Mouse (Mus musculus) midbrain, embryonic 13.5 days (tissue): ENCODE data around the gene Ano9. TPM values are rescaled to one million over a fixed set of nuclear protein-coding genes. Genes with fewer than 3 reads are reported as not detected.

Experiments used
- ATAC-seq: fragments of 200-750 bp; cut with Nextera tagmentation; 2 replicates; pipeline ENCODE4 v1.8.0; 2017; ENCODE audit warnings: mild to moderate bottlenecking, moderate TSS enrichment, moderate library complexity
- H3K27ac ChIP-seq: fragments of 300-500 bp; sonication (generic); 2 replicates; pipeline ENCODE4 v1.5.1; 2015; ENCODE audit warnings: inconsistent platforms, mild to moderate bottlenecking, moderate library complexity
- H3K27me3 ChIP-seq: fragments of 300-500 bp; sonication (generic); 2 replicates; pipeline ENCODE4 v1.6.1; 2015; ENCODE audit warnings: mild to moderate bottlenecking, inconsistent platforms
- H3K36me3 ChIP-seq: fragments of 300-500 bp; sonication (generic); 2 replicates; pipeline ENCODE4 v1.6.1; 2015; ENCODE audit warnings: mild to moderate bottlenecking, inconsistent platforms
- H3K4me1 ChIP-seq: fragments of 300-500 bp; sonication (generic); replicated peaks from 2 replicates; pipeline ENCODE4 v1.6.1; 2015; ENCODE audit warnings: inconsistent platforms
- H3K4me2 ChIP-seq: fragments of 300-500 bp; sonication (generic); replicated peaks from 2 replicates; pipeline ENCODE4 v1.6.1; 2015; ENCODE audit warnings: moderate library complexity, mild to moderate bottlenecking, inconsistent platforms
- H3K4me3 ChIP-seq: fragments of 300-500 bp; sonication (generic); replicated peaks from 2 replicates; pipeline ENCODE4 v1.5.1; 2015; ENCODE audit warnings: mild to moderate bottlenecking, inconsistent platforms
- H3K9ac ChIP-seq: fragments of 300-500 bp; sonication (generic); replicated peaks from 2 replicates; pipeline ENCODE4 v1.6.1; 2015; ENCODE audit warnings: mild to moderate bottlenecking, inconsistent platforms
- H3K9me3 ChIP-seq: fragments of 300-500 bp; sonication (generic); 2 replicates; pipeline ENCODE4 v1.6.1; 2016; ENCODE audit warnings: mild to moderate bottlenecking, inconsistent platforms
- WGBS: fragments of 180-500 bp; shearing (Covaris S2); methylation state at CpG from one replicate; pipeline ENCODE4 v1.1.7; 2015; 5-methylcytosine and 5-hydroxymethylcytosine counted together
- polyA plus RNA-seq: library from polyadenylated mRNA; unstranded; fragments of >200 nt; fragmentation: Nextera tagmentation; extraction: Ambion mirVana; gene quantifications from 2 replicates; pipeline ENCODE4 v1.2.1, GENCODE M21; 2015

The Ano9 gene
- polyA plus RNA-seq, 1 experiment from 2014 or later: 0.07 TPM

DNA sequence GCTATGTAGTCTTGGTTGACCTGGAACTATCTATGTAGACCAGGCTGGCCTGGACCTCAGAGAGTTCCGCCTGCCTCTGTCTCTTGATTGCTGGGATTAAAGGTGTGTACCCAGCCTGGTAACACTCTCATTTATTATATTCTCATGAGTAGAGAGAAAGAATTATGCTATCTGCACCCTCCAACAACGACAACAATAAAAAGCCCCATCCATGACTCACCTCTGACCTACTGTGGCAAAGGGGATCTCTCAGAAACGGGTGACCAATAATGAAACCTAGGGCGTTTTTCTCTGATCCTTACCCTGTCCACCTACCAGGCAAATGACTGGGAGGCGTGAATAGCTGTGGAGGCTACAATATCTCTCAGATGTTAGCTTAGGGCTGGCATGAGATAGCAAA lies 20.4 kb downstream of the Ano9 start:
- Histone ChIP-seq H3K9me3 (no peaks in the 10 kb centered on the region), H3K9ac (no peak overlapping the region), H3K27me3 (peaks cover 62% of the 10 kb centered on the region), H3K27ac (no peak overlapping the region), H3K4me3 (no peak overlapping the region), H3K4me2 (no peak overlapping the region), H3K4me1 (peaks cover 18% of the 10 kb centered on the region), H3K36me3 (no peaks in the 10 kb centered on the region)
- no peak for ATAC-seq
- WGBS: 86% methylated on average over 5 of the region's 5 CpGs

DNA sequence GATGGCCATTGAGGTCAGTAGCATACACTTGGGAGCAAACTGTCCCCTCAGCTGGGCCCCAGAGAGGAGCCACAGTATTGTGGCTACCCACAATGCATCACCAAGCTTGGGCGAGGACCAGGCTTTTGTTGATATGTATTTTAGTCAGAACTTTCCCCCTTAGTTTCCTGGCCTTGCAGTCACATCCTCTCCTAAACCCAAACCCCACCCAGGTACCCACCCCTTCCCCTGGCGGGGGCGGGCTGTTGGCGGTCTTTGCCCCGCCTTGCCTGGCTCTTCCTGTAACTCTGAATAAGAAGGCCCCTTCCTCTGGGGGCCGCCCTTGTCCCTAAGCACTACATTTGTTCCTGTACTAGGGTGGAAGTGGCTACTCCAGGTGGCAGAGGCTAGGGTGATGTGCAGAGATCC lies 21.0 kb downstream of the Ano9 start:
- Histone ChIP-seq H3K27me3 (peaks cover 62% of the 10 kb centered on the region), H3K9ac (no peak overlapping the region), H3K4me2 (no peak overlapping the region), H3K27ac (no peak overlapping the region), H3K4me1 (peaks cover 21% of the 10 kb centered on the region), H3K9me3 (no peaks in the 10 kb centered on the region), H3K36me3 (no peaks in the 10 kb centered on the region), H3K4me3 (no peak overlapping the region)
- 42% methylated on average over 6 of the region's 6 CpGs for WGBS
- no peak for ATAC-seq

- H3K4me2 ChIP-seq: no peak overlapping the region
- 85% methylated on average over 6 of the region's 6 CpGs for WGBS
- peaks cover 21% of the 10 kb centered on the region for H3K4me1 ChIP-seq
- H3K9ac ChIP-seq: no peak overlapping the region
- no peak for ATAC-seq
- no peak overlapping the region for H3K4me3 ChIP-seq
- H3K27me3 ChIP-seq: peaks cover 62% of the 10 kb centered on the region
- no peaks in the 10 kb centered on the region for H3K36me3 ChIP-seq
- H3K27ac ChIP-seq: no peak overlapping the region
- H3K9me3 ChIP-seq: no peaks in the 10 kb centered on the region
These were observed 21.6 kb downstream of the Ano9 start for GRCm38 (mm10) chr7:141096021-141096420.

- WGBS: 67% methylated on average over 15 of the region's 15 CpGs
- no peak for ATAC-seq
- peaks cover 11% of the 10 kb centered on the region for H3K4me1 ChIP-seq
- H3K4me3 ChIP-seq: no peak overlapping the region
- no peaks in the 10 kb centered on the region for H3K36me3 ChIP-seq
- no peaks in the 10 kb centered on the region for H3K9me3 ChIP-seq
- peaks cover 61% of the 10 kb centered on the region for H3K27me3 ChIP-seq
- no peak overlapping the region for H3K4me2 ChIP-seq
- H3K27ac ChIP-seq: no peak overlapping the region
- no peak overlapping the region for H3K9ac ChIP-seq
These were observed 23.0 kb downstream of the Ano9 start for GRCm38 (mm10) chr7:141094487-141095205.

GRCm38 (mm10) chr7:141093950-141094349 lies 23.7 kb downstream of the Ano9 start:
- peaks cover 61% of the 10 kb centered on the region for H3K27me3 ChIP-seq
- H3K27ac ChIP-seq: no peak overlapping the region
- WGBS: 85% methylated on average over 6 of the region's 6 CpGs
- no peak overlapping the region for H3K9ac ChIP-seq
- H3K9me3 ChIP-seq: no peaks in the 10 kb centered on the region
- H3K36me3 ChIP-seq: no peaks in the 10 kb centered on the region
- ATAC-seq: no peak
- H3K4me1 ChIP-seq: peaks cover 9% of the 10 kb centered on the region
- no peak overlapping the region for H3K4me3 ChIP-seq
- H3K4me2 ChIP-seq: no peak overlapping the region

DNA sequence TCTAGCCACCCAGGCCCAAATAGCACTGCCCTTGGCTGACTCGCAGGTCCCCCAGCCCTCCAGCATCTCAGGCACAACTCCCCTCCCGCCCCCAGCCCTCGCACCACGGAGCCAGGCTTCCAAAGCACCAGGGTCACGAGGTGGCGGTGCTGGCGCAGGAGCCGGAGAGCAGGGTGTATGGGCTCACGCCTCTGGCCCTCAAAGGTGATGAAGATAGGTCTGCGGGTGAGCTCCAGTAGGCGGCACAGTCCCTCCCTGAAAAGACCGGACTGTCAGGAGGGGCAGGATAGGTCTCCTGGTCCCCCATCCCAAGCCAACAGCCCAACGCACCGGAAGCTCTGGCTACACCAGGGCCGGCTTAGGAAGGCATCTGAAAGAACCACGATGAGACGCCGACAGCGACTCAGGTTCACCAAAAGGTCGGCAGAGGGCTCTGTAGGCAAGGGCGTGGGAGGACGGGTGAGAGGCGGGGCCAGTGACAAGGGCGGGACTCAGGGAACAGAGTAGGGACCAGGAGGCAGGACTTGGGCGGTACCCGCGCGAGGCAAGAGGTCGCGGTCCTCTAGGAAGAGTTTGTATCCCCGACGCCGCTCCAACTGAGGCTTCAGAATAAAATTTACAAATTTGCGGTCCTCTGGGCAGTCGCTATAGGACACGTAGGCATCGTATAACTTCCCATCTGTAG lies 25.4 kb downstream of the Ano9 start:
- Histone ChIP-seq H3K27ac (no peak overlapping the region), H3K4me3 (peak overlapping the region; percentile 22; the same call in 1 of the 2 replicates), H3K9me3 (no peaks in the 10 kb centered on the region), H3K27me3 (peaks cover 66% of the 10 kb centered on the region), H3K36me3 (no peaks in the 10 kb centered on the region), H3K4me1 (peaks cover 9% of the 10 kb centered on the region), H3K9ac (0 out of 2 replicates have a peak overlapping the region, but pooled peaks have one; percentile 14), H3K4me2 (peak overlapping the region; percentile 45)
- peak; percentile 81 for ATAC-seq
- WGBS: 5% methylated on average over 37 of the region's 37 CpGs

DNA sequence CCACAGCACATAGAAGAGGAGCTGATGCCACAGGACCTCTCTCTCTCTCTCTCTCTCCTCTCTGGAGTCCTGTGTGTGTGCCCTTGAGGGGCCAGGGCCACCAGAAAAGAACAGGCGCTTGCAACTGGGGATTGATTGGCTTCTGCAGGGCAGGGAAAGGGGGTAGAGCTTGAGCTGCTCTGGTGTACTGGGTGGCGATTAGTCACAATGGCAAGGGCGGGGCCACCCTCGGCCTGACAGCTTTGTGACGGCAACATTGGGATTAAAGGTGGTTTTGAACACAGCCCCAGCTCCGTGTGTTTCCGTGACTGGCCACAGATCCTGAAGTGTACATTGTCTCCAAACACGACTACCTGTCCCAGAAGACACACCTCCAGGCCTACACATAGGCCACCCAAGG lies 27.4 kb downstream of the Ano9 start:
- no peak for ATAC-seq

GRCm38 (mm10) chr7:141088473-141088872 lies 29.1 kb downstream of the Ano9 start:
- H3K27ac ChIP-seq: no peak overlapping the region
- H3K36me3 ChIP-seq: no peaks in the 10 kb centered on the region
- no peak overlapping the region for H3K4me3 ChIP-seq
- ATAC-seq: no peak; the same call in 1 of the 2 replicates
- no peaks in the 10 kb centered on the region for H3K9me3 ChIP-seq
- peaks cover 65% of the 10 kb centered on the region for H3K27me3 ChIP-seq
- 0 out of 2 replicates have a peak overlapping the region, but pooled peaks have one; percentile 0 for H3K9ac ChIP-seq
- 32% methylated on average over 18 of the region's 18 CpGs for WGBS
- H3K4me1 ChIP-seq: peaks cover 9% of the 10 kb centered on the region
- H3K4me2 ChIP-seq: 0 out of 2 replicates have a peak overlapping the region, but pooled peaks have one; percentile 13

More for the DNA sequence above, 27.4 kb downstream of the Ano9 start:
- Histone ChIP-seq H3K4me2 (no peak overlapping the region), H3K9ac (no peak overlapping the region), H3K4me1 (peaks cover 9% of the 10 kb centered on the region), H3K27me3 (peaks cover 66% of the 10 kb centered on the region), H3K36me3 (no peaks in the 10 kb centered on the region), H3K9me3 (no peaks in the 10 kb centered on the region), H3K4me3 (no peak overlapping the region), H3K27ac (no peak overlapping the region)
- 59% methylated on average over 8 of the region's 8 CpGs for WGBS

DNA sequence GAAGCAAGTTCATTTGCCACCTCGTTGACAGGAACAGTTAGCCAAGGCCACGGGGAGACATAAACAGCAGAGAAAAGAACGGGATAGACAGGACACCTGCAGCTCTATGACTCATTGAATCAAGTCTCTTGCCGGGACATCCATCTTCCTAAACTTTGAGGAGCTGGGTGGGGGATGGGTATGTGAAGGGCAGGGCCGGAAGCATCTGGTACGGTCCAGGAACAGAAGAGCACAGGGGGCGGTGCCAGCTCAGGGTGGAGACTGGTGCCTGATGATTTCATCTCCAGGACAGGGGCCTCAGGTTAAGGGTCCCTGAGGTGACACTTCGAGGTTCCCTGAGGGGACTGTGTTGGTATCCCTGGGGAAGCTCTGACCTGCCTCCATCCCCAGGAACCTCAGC lies 29.7 kb downstream of the Ano9 start:
- Histone ChIP-seq H3K9ac (no peak overlapping the region), H3K27ac (no peak overlapping the region), H3K4me1 (peaks cover 9% of the 10 kb centered on the region), H3K4me2 (no peak overlapping the region), H3K27me3 (peaks cover 59% of the 10 kb centered on the region), H3K4me3 (no peak overlapping the region), H3K9me3 (no peaks in the 10 kb centered on the region), H3K36me3 (no peaks in the 10 kb centered on the region)
- 57% methylated on average over 8 of the region's 8 CpGs for WGBS
- no peak for ATAC-seq

DNA sequence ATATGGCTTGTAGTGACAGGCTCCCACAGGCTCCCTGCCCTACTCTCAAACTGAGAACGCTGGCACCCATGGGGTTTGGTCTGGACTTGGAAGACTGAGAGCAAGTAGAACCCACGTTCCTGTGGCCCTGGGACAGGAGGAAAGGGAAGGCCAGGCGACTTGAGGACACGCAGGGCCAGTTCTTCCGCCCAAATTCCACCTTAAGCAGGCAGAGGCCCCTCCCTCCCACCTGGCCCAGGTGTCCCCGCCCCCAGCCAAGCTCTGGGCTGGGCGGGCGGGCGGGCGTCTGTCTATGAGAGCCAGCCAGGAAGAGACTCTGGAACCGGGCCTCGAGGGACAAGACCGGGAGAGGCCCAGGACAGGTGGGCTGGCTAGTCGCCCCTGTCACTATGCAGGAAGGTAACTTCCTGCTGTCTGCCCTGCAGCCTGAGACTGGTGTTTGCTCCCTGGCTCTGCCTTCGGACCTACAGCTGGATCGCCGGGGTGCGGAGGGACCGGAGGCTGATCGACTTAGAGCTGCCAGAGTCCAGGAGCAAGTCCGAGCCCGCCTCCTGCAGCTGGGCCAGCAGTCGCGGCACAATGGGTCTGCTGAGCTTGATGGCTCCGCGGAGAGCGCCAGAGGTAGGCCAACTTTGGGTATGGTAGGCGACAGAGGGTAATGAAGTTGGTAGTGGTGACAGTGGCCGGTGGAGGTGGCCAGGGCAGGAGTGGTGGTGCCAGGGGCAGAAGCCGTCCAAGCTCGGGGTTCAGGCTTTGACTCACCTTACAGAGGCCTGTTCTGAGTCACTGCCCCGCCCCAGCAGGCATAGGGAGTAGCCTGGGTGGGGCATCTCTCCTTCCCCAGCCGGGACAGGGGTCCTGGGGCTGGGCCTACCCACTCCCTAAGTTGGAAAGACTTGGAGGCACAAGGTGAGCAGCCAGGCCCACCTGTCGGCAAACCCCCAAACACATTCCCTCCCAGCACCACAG lies 37.8 kb downstream of the Ano9 start:
- WGBS: 26% methylated on average over 34 of the region's 34 CpGs
- H3K9ac ChIP-seq: no peak overlapping the region
- no peaks in the 10 kb centered on the region for H3K4me1 ChIP-seq

GRCm38 (mm10) chr7:141078876-141079275 lies 38.7 kb downstream of the Ano9 start:
- no peak for ATAC-seq
- no peak overlapping the region for H3K9ac ChIP-seq
- H3K4me1 ChIP-seq: no peaks in the 10 kb centered on the region
- H3K27ac ChIP-seq: no peak overlapping the region
- 80% methylated on average over 4 of the region's 4 CpGs for WGBS
- no peaks in the 10 kb centered on the region for H3K36me3 ChIP-seq
- no peak overlapping the region for H3K4me2 ChIP-seq
- no peak overlapping the region for H3K4me3 ChIP-seq
- H3K27me3 ChIP-seq: peaks cover 12% of the 10 kb centered on the region
- H3K9me3 ChIP-seq: no peaks in the 10 kb centered on the region

More for the DNA sequence above, 37.8 kb downstream of the Ano9 start:
- no peak for ATAC-seq
- H3K4me2 ChIP-seq: no peak overlapping the region
- H3K4me3 ChIP-seq: no peak overlapping the region
- no peak overlapping the region for H3K27ac ChIP-seq
- H3K36me3 ChIP-seq: no peaks in the 10 kb centered on the region
- no peaks in the 10 kb centered on the region for H3K9me3 ChIP-seq
- peaks cover 12% of the 10 kb centered on the region for H3K27me3 ChIP-seq
